Mouse (Mus musculus): Measurements from ENCODE around the gene Morc2a. TPM values are rescaled to one million over a fixed set of nuclear protein-coding genes. Genes with fewer than 3 reads are reported as not detected.
"Not testable (repeated sequence)": the region's sequence is repeated elsewhere in the genome, so short reads cannot be mapped to it uniquely, and the experiment has no call there.

Morc2a gene
- 61.9 and 72.0 TPM in 2 replicates for polyA plus RNA-seq (2011; ENCODE audit: insufficient read length, low read depth, missing spikeins)

DNA sequence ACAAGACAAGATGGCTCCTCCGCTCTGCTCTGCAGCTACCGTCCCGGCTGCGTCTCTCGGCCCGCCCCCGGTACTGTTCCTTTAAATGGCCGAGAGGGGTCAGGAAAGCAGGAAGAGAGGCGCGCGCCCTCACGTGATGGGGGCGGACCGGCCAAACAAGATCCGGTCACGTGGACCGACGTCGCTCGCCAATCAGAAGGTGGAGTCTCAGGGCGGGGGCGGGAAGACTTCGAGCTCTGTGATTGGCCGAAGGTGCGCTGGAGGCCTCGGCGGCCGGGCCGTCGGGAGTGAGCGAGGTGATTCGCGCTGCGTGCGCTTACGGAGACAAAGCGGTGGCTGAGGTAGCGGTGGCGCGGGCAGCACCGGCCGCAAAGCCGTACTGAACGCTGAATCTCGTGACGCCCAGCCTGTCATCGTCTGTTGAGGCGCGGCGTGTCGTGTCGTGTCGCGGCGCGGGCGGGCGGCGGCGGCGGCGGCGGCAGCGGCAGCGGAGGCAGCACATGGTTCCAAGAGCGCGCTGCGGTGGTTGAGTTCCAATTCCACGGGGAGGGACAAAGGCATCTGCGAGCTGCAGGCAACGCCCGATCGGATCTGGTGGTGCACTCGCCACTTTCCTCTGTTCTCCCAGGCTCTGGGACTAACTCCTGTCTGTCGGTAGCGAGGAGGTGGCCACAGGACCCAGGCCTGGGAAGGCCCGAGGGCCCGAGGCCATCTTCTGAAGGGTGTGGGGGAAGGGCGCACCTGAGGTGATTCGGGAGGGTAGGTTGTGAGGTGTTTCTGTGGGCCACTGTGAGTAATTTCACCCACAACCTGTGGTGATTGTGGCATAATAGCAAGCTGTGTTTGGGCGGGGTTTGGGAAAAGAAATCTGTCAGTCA, at the start of gene Morc2a:
TSS of gene Morc2a (plus strand) at position 228 of the 878 bp plus-strand sequence.
- no peak for TF ChIP-seq CTCF (IDR thresholded peaks at IDR 0.05; ENCODE audit: borderline replicate concordance, insufficient read depth, low read length)
- TF ChIP-seq POLR2A (IDR thresholded peaks at IDR 0.05; ENCODE audit: low read depth, low read length), result peak; percentile 95
- Histone ChIP-seq H3K4me1 (ENCODE audit: control insufficient read depth, insufficient read depth, low read length) (peaks cover 2% of the 10 kb centered on the region; the same call in 1 of the 2 replicates), H3K27ac (ENCODE audit: insufficient read depth, low read length) (peak within 1 kb of the TSS; percentile 55), H3K4me3 (ENCODE audit: insufficient read depth, low read length) (peak within 1 kb of the TSS; percentile 97)

- H3K27ac ChIP-seq (ENCODE audit: insufficient read depth, low read length); H3K4me1 ChIP-seq (ENCODE audit: control insufficient read depth, insufficient read depth, low read length); H3K4me3 ChIP-seq (ENCODE audit: insufficient read depth, low read length): not testable (repeated sequence)
These were observed 47.0 kb upstream of the Morc2a start for GRCm38 (mm10) chr11:3601966-3602365.

DNA sequence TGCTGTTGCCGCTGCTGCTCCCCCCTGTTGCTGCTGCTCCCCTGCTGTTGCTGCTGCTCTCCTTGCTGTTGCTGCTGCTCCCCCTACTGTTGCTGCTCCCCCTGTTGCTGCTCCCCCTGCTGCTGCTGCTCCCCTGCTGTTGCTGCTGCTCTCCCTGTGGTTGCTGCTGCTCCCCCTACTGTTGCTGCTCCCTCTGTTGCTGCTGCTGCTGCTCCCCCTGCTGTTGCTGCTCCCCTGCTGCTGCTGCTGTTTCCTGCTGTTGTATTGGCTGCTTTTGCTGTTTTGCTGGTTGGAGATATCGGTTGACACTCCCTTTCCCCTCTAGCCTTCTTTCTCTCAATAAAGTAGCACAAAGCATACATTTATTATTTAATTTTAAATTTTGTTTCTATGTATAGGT, 46.3 kb upstream of the Morc2a start:
- TF ChIP-seq CTCF (IDR thresholded peaks at IDR 0.05; ENCODE audit: borderline replicate concordance, insufficient read depth, low read length), result peak; percentile 86
- H3K4me1 ChIP-seq (ENCODE audit: control insufficient read depth, insufficient read depth, low read length); H3K4me3 ChIP-seq (ENCODE audit: insufficient read depth, low read length): not testable (repeated sequence)

GRCm38 (mm10) chr11:3606456-3606855, 42.5 kb upstream of the Morc2a start:
- no peak for TF ChIP-seq POLR2A (IDR thresholded peaks at IDR 0.05; ENCODE audit: low read depth, low read length)
- no peak for TF ChIP-seq CTCF (IDR thresholded peaks at IDR 0.05; ENCODE audit: borderline replicate concordance, insufficient read depth, low read length)
- Histone ChIP-seq H3K27ac (ENCODE audit: insufficient read depth, low read length) (no peak overlapping the region), H3K4me3 (ENCODE audit: insufficient read depth, low read length) (no peak overlapping the region), H3K4me1 (ENCODE audit: control insufficient read depth, insufficient read depth, low read length) (no peaks in the 10 kb centered on the region)

More for the DNA sequence above, 46.3 kb upstream of the Morc2a start:
- H3K27ac ChIP-seq (ENCODE audit: insufficient read depth, low read length), result not testable (repeated sequence)

- Histone ChIP-seq H3K4me3 (ENCODE audit: insufficient read depth, low read length) (no peak overlapping the region), H3K4me1 (ENCODE audit: control insufficient read depth, insufficient read depth, low read length) (no peaks in the 10 kb centered on the region), H3K27ac (ENCODE audit: insufficient read depth, low read length) (no peak overlapping the region)
- TF ChIP-seq CTCF (IDR thresholded peaks at IDR 0.05; ENCODE audit: borderline replicate concordance, insufficient read depth, low read length) (no peak), POLR2A (IDR thresholded peaks at IDR 0.05; ENCODE audit: low read depth, low read length) (no peak)
These were observed 33.4 kb upstream of the Morc2a start for GRCm38 (mm10) chr11:3615576-3615975.

DNA sequence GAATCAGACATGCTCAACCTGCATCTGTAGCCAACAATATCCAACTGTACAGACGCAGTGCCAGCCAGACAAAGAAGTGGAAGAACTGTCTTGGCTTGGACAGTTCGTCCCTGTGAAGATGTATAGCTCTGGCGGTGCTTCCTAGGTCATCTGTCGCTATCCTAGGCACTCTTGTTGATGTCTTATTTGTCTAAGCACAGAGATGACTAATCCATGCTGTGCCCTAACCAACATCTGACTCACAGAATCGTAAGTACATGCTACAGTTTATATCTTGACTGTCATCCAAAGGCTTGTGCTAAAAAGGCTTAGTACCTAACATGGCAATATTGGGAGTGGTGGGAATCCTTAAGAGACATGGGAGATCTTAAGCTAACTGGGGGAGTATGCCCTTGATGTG, 26.2 kb upstream of the Morc2a start:
- Histone ChIP-seq H3K4me1 (ENCODE audit: control insufficient read depth, insufficient read depth, low read length) (peaks cover 5% of the 10 kb centered on the region; the same call in 1 of the 2 replicates), H3K27ac (ENCODE audit: insufficient read depth, low read length) (no peak overlapping the region), H3K4me3 (ENCODE audit: insufficient read depth, low read length) (no peak overlapping the region)
- no peak for TF ChIP-seq POLR2A (IDR thresholded peaks at IDR 0.05; ENCODE audit: low read depth, low read length)
- TF ChIP-seq CTCF (IDR thresholded peaks at IDR 0.05; ENCODE audit: borderline replicate concordance, insufficient read depth, low read length), result no peak

DNA sequence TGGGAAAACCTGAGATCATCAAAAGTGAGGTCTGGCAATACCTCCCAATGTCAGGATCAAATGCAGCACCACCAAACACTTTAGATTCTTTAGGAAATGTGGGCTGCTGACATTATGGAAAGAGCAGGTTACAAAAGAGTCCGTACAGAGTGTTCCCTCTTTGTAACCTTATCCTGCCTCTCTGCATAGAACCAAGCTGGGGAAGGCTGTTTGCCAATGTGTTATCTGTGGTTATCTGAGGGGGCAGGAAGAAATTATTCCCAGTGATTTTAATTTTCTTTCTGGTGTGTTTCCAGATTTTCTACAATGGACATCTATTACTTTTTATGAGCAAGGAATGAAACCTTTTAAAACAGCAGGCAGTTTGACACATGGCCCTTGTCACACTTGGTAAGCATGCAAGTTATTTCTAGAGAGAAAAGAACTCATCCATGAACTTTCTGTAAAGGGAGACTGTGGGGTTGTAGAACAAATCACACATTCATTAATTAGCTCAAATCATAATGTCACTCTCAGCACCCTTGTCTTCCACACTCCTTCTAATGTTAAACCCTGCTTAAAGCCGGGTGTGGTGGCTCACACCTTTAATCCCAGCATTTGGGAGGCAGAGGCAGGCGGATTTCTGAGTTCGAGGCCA, 24.5 kb upstream of the Morc2a start:
- Histone ChIP-seq H3K27ac (ENCODE audit: insufficient read depth, low read length) (no peak overlapping the region), H3K4me1 (ENCODE audit: control insufficient read depth, insufficient read depth, low read length) (peaks cover 5% of the 10 kb centered on the region; the same call in 1 of the 2 replicates), H3K4me3 (ENCODE audit: insufficient read depth, low read length) (no peak overlapping the region)
- TF ChIP-seq POLR2A (IDR thresholded peaks at IDR 0.05; ENCODE audit: low read depth, low read length) (no peak), CTCF (IDR thresholded peaks at IDR 0.05; ENCODE audit: borderline replicate concordance, insufficient read depth, low read length) (no peak)

DNA sequence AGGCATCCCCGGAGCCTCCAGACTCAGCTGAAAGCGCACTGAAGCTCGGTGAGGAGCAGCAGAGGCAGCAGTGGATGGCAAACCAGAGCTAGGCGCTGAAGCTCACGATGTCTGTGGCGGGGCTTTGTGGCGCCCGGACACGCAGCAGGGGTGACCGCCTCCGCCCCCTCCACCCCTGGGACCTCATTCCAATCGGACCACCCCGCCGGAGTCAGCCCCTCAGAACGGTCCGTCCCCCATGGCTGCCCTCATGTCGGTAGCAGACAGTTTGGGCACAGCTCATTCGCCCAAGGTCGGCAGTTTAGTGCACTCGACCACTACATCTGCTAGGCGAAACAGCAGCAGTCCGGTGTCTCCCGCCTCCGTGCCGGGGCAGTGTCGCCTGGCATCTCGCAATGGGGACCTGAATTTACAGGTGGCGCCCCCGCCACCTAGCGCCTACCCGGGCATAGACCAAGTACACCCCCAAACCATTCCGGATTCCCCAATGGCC, 19.9 kb upstream of the Morc2a start:
- peaks cover 4% of the 10 kb centered on the region; the same call in 1 of the 2 replicates for H3K4me1 ChIP-seq (ENCODE audit: control insufficient read depth, insufficient read depth, low read length)
- TF ChIP-seq CTCF (IDR thresholded peaks at IDR 0.05; ENCODE audit: borderline replicate concordance, insufficient read depth, low read length) (no peak), POLR2A (IDR thresholded peaks at IDR 0.05; ENCODE audit: low read depth, low read length) (no peak)
- no peak overlapping the region for H3K27ac ChIP-seq (ENCODE audit: insufficient read depth, low read length)
- peak overlapping the region; percentile 13 for H3K4me3 ChIP-seq (ENCODE audit: insufficient read depth, low read length)

GRCm38 (mm10) chr11:3633269-3633668, 15.7 kb upstream of the Morc2a start:
- not testable (repeated sequence) for H3K4me1 ChIP-seq (ENCODE audit: control insufficient read depth, insufficient read depth, low read length); H3K27ac ChIP-seq (ENCODE audit: insufficient read depth, low read length); H3K4me3 ChIP-seq (ENCODE audit: insufficient read depth, low read length)

DNA sequence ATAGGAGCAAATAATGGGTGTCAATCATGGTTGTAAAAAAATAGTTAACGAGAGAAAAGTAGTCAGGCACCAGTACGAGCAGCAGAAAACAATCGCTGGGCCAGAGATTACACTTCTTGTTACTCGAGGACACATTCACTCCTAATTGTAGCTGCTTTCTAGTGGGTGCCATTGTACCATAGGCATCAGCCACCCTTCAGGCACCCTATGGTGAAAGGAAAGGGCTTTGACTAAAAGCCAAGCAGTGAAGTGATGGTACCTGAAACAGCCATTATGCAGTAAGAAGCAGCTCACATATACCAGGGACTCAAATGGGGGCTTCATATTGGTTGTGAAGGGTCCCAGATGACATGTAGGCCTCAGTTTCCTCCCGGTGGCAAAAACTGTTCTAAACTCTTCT, 1.3 kb upstream of the Morc2a start:
- Histone ChIP-seq H3K27ac (ENCODE audit: insufficient read depth, low read length) (no peak overlapping the region), H3K4me1 (ENCODE audit: control insufficient read depth, insufficient read depth, low read length) (peaks cover 2% of the 10 kb centered on the region; the same call in 1 of the 2 replicates)
- TF ChIP-seq CTCF (IDR thresholded peaks at IDR 0.05; ENCODE audit: borderline replicate concordance, insufficient read depth, low read length), result no peak
- no peak for TF ChIP-seq POLR2A (IDR thresholded peaks at IDR 0.05; ENCODE audit: low read depth, low read length)

More for the DNA sequence above, 1.3 kb upstream of the Morc2a start:
- peak overlapping the region; percentile 97 for H3K4me3 ChIP-seq (ENCODE audit: insufficient read depth, low read length)
